Mouse (Mus musculus): ENCODE results near the gene Bcat1.

GRCm38 (mm10) chr6:145115476-145116097 lies 39.6 kb upstream of the Bcat1 start, which contains the start of gene Lrmp:
- TF ChIP-seq CTCF (IDR thresholded peaks at IDR 0.05; ENCODE audit: low read depth) (no peak), EP300 (IDR thresholded peaks at IDR 0.05; ENCODE audit: low read depth) (no peak; the same call in 1 of the 2 replicates)
